Mouse (Mus musculus) layer of hippocampus, postnatal 25 days (tissue): Measurements from ENCODE around the gene Clcn2. TPM values are rescaled to one million over a fixed set of nuclear protein-coding genes. Genes with fewer than 3 reads are reported as not detected.
"Not testable (repeated sequence)": the region's sequence is repeated elsewhere in the genome, so short reads cannot be mapped to it uniquely, and the experiment has no call there.

Experiments used
- DNase-seq, 2 experiments: peaks; one replicate each; pipeline ENCODE4 v3.0.0; 2022; ENCODE audit warnings: mixed read lengths in 2 of 2, low spot score in 1 of 2; ENCODE audit errors: extremely low spot score in 1 of 2
- total RNA-seq, 2 experiments: library from RNA; stranded (reverse); gene quantifications; 2 replicates each; pipeline ENCODE4 v1.2.3; 2021

Gene Clcn2
- total RNA-seq, 2 experiments from 2014 or later = 63.8 to 76.4 TPM

DNA sequence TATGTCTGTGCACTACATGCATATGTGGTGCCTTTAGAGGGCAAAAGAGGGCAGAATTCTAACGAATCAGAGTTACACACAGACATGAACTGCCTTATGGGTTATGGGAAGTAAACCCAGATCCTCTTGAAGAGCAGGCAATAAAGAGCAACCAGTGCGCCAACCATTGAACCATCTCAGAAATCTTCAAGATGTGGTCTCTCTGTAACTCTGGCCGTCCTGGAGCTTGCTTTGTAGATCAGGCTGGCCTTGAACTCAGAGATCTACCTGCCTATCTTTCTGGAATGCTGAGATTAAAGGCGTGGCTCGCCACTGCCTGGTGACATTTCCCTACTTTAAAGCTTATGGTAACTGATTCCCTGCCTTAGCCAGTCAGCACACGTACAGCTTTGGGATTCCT, 45.7 kb downstream of the Clcn2 start:
- DNase-seq = no peak

DNA sequence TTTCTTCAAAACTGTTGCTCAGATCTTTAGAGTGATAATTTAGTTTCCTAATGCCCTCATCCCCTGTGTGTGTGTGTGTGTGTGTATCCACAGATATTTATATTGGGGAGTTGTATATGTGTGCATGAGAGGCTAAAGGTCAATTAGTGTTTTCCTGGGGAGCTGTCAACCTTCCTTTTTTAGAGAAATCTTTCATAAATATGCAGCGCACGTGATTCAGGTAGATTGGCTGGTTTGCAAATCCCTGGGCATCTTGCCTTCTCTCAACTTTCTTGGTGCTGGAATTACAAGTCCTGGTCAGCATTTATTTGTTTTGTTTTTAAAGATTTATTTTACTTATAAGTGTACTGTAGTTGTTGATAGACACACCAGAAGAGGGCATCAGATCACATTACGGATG, 47.3 kb downstream of the Clcn2 start:
- no peak for DNase-seq

DNA sequence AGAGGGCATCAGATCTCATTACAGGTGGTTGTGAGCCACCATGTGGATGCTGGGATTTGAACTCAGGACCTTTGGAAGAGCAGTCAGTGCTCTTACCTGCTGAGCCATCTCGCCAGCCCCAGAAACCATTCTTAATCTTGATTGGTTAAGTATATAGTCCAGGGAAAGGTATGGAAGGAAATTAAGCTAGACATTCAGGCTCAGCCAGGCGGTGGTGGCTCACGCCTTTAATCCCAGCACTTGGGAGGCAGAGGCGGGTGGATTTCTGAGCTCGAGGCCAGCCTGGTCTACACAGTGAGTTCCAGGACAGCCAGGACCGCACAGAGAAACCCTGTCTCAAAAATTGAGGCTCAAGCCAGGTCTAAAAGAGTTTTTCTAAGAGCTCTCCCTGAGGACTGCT, 49.5 kb downstream of the Clcn2 start, which contains the start of gene Eif4g1:
TSS of gene Eif4g1 (plus strand) at position 301 of the 400 bp plus-strand sequence.
- DNase-seq = not testable (repeated sequence)

DNA sequence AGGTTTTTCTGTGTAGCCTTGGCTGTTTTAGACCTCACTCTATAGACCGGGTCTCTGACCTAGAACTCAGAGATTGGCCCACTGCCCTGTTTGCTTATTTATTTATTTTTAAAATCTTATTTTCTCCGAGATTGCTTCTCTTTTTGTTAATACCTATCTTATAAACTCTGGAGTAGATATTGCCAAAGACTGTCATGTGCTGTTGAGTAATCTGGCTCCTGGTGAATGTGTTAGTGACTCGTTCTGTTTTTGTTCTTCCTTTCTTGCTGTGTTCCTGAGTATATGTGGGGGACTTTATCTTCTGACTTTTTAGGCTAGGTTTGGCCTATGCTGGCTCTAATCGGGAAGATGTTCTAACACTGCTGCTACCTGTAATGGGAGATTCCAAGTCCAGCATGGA, 59.9 kb downstream of the Clcn2 start:
- DNase-seq = no peak

DNA sequence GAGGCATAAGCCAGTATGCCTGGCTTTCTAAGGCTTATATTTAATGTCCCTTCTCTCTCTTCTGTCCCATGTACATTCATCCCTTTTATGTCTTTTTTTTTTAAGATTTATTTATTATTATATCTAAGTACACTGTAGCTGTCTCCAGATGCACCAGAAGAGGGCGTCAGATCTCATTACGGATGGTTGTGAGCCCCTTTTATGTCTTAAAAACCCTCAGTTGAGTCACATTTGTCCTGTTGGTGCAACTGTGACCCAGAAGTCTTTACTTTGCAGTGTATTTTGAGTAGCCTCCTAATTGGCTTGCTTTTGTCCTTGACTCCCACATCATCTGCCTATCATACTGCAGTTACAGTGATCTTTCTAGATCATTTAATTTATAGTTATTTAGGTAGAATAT, 64.2 kb downstream of the Clcn2 start:
- no peak for DNase-seq

Other genes starting within 250 kb of the Clcn2 start
- gene Eif2b5, start 218.9 kb downstream of the Clcn2 start, total RNA-seq = 10 to 100 TPM; 46.0 to 53.3 TPM
- 10 to 100 TPM; 57.2 to 68.3 TPM for gene Dvl3, start 200.8 kb downstream of the Clcn2 start, total RNA-seq
- gene Ap2m1, start 182.3 kb downstream of the Clcn2 start, total RNA-seq = 100 to 1,000 TPM; 753 to 800 TPM
- gene Abcf3, start 169.2 kb downstream of the Clcn2 start, total RNA-seq = 10 to 100 TPM; 79.4 to 89.4 TPM
- gene Vwa5b2, start 128.3 kb downstream of the Clcn2 start, total RNA-seq = 10 to 100 TPM; 22.8 to 24.2 TPM
- gene Eef1akmt4, start 106.2 kb downstream of the Clcn2 start, total RNA-seq = 1 to 10 TPM; 2.7 to 3.1 TPM
- gene Gm49333, start 106.1 kb downstream of the Clcn2 start, total RNA-seq = not detected
- 10 to 100 TPM; 14.2 to 15.7 TPM for gene Alg3, start 106.0 kb downstream of the Clcn2 start, total RNA-seq
- 10 to 100 TPM; 85.0 to 97.0 TPM for gene Camk2n2, start 96.5 kb downstream of the Clcn2 start, total RNA-seq
- 10 to 100 TPM; 24.8 to 30.6 TPM for gene Ece2, start 87.9 kb downstream of the Clcn2 start, total RNA-seq
- 100 to 1,000 TPM; 220 to 240 TPM for gene Psmd2, start 66.1 kb downstream of the Clcn2 start, total RNA-seq
- gene Eif4g1, start 49.4 kb downstream of the Clcn2 start, total RNA-seq = 100 to 1,000 TPM; 289 to 306 TPM
- gene Fam131a, start 24.5 kb downstream of the Clcn2 start, total RNA-seq = 100 to 1,000 TPM; 489 to 490 TPM
- 10 to 100 TPM; 24.8 to 26.2 TPM for gene Polr2h, start 81 bp downstream of the Clcn2 start, total RNA-seq
- gene Chrd, start 15.4 kb upstream of the Clcn2 start, total RNA-seq = 10 to 100 TPM; 62.2 to 79.5 TPM
- gene Thpo, start 16.8 kb upstream of the Clcn2 start, total RNA-seq = 10 to 100 TPM in 1 of 2 experiments, 1 to 10 TPM in 1; 9.0 to 14.2 TPM